Comparison of ENCODE assay signal across 10 mouse cellular contexts in the genomic region with DNA sequence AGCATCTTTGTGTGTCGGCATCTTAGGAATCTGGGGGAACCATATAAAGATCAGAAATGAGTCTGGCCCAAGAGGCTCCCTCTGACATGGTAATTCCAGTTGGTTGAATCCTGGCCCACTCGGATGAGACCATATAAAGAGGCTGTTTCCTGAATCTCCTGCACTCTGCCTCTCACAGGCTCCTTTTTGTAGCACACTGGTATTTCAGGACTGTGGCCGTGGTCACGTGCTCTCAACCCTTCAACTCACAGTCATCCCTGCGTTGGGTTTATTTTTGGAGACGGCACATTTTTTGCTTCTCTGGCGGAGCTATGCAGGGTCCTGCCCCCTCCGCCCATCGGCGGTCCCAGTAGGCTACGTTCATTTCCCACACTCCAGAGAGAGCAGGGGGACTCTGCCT. TPM values are rescaled to one million over a fixed set of nuclear protein-coding genes. Genes with fewer than 3 reads are reported as not detected.
DNase-seq lines count a peak whose midpoint lies in the region; TF ChIP-seq lines count a peak whose summit lies in the region.
"Had no signal": no experiment of that assay in that cellular context is flagged by ENCODE, and none has a peak within 500 bp of the region (broad histone marks: within the 10 kb centered on the region; RNA-seq: fewer than 3 reads in every experiment).

No protein-coding gene starts in this region.

- 56% methylated on average over 11 of the region's 11 CpGs for WGBS in lung, adult 2 months

- TF ChIP-seq CTCF in lung, adult 2 months (IDR thresholded peaks at IDR 0.05; ENCODE audit: insufficient read depth, low read length) = no peak

- no peak overlapping the region for H3K4me3 ChIP-seq in brown adipose tissue, adult 24 weeks (ENCODE audit: insufficient read depth, low read depth, low read length)
- no peak overlapping the region for H3K4me3 ChIP-seq in lung, adult 2 months (replicated peaks; ENCODE audit: extremely low read depth, low read depth, low read length)
- H3K4me3 ChIP-seq: limb, embryonic 12.5 days had no signal

- H3K27ac ChIP-seq in brown adipose tissue, adult 24 weeks (replicated peaks; ENCODE audit: low read depth, low read length) = peak overlapping the region; percentile 65; the same call in 1 of the 2 replicates
- H3K27ac ChIP-seq: limb, embryonic 12.5 days had no signal

- intact Hi-C loops in heart, postnatal 36 days (cut with DNase I) = no loop called here

- DNase-seq in NIH3T3 (ENCODE audit: low read depth) = peak; percentile 44
- DNase-seq in heart, postnatal 36 days = peak; percentile 23 to 40
- DNase-seq in lung, adult 2 months = peak; percentile 29
- DNase-seq in spleen, postnatal 10 days (ENCODE audit: low spot score in 2 of 2) = no peak
- DNase-seq in adrenal gland, adult 2 months = no peak
- DNase-seq in cerebellum, adult 8-10 months = no peak
- DNase-seq: cerebellum, postnatal 14 days; gastrocnemius, postnatal 36 days had no signal

- no peaks in the 10 kb centered on the region for H3K4me1 ChIP-seq in brown adipose tissue, adult 24 weeks (ENCODE audit: control insufficient read depth, insufficient read depth, insufficient read length, low read length)
- H3K4me1 ChIP-seq in lung, adult 2 months (ENCODE audit: control insufficient read depth, insufficient read depth, low read length) = peaks cover 10% of the 10 kb centered on the region

- TF ChIP-seq POLR2A in lung, adult 2 months (IDR thresholded peaks at IDR 0.05; ENCODE audit: borderline replicate concordance, extremely low read depth, low read depth, low read length) = no peak

RNA-seq across cellular contexts. Expression of gene Ift43, which starts 22.0 kb away (rescaled TPM):
- polyA plus RNA-seq in brown adipose tissue, adult 24 weeks (2012; ENCODE audit: insufficient read depth, insufficient read length, missing spikeins) = 25.4 and 30.8 TPM in 2 replicates
- total RNA-seq in heart, postnatal 36 days (2021) = 10 to 100 TPM; 25.4 to 26.0 TPM
- polyA plus RNA-seq in lung, adult 2 months (2012; rRNA removed) = 32.8 and 49.6 TPM in 2 replicates
- 10 to 100 TPM; 18.3 to 30.3 TPM for total RNA-seq in adrenal gland, adult 2 months (2021)
- polyA plus RNA-seq in adrenal gland, adult 2 months (2012; rRNA removed) = 10.6 and 10.9 TPM in 2 replicates

RNA-seq across cellular contexts. Expression of gene Tgfb3, which starts 25.5 kb away (rescaled TPM):
- 3.7 and 3.9 TPM in 2 replicates for polyA plus RNA-seq in brown adipose tissue, adult 24 weeks (2012; ENCODE audit: insufficient read depth, insufficient read length, missing spikeins)
- total RNA-seq in heart, postnatal 36 days (2021) = 10 to 100 TPM; 14.4 to 15.2 TPM
- 24.8 and 33.9 TPM in 2 replicates for polyA plus RNA-seq in lung, adult 2 months (2012; rRNA removed)
- 10 to 100 TPM in 1 of 2 experiments, 1 to 10 TPM in 1; 9.7 to 16.3 TPM for total RNA-seq in adrenal gland, adult 2 months (2021)
- 8.7 TPM in 2 replicates for polyA plus RNA-seq in adrenal gland, adult 2 months (2012; rRNA removed)

Comparison
In these comparisons a context has a peak if more than half of its experiments do, and no peak if none do; other contexts are left out.
1. DNase-seq: peak in NIH3T3 (single experiment), heart, postnatal 36 days (2 of 2) and lung, adult 2 months (single experiment); none in spleen, postnatal 10 days (0 of 2), adrenal gland, adult 2 months (single experiment) and cerebellum, adult 8-10 months (single experiment).